In the genomic region with DNA sequence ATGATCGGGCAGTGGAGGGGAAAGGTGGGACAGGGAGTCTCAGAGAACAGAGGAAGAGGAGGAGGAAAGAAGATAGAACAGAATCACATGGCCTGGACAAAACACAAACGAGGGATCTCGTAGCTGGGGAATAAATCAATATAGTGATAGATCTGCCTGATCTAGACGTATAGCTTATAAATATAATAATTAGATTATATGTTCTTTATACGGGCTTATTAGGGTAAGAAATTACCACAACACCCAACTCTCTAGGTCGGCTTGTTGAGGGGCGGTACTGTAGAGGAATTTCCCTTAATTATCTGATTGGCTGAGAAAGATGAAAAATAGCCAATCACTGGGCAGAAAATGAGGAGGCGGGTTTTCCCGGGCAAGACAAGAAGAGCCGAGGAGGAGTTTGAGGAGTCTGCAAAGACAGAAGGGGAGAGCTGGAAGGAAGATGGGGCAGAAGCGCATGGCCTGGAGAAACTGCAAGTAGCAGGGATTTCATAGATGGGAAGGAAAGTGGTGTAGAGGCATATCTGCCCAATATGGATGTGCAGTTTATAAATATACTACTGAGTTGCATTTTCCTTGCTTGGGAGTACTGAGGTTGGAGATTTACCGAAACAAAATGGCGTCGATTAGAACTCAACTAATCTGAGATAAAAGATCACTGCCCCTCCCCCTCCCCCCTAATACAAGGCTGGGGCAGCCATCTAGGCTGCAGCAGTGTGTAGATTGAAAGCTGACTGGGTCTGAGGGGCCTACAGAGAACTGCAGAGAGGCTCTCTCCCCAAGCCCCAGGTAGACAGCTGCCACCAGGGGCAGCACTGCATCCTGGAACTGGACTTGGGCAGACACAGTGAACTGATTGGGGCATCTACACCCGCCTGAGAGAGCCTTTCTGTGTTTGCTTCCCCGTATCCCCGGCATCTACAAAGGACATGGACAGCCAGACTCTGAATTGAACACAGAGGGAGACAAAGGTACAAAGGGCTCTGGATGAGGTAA, we compare ENCODE assay signal across 11 mouse cellular contexts. TPM values are rescaled to one million over a fixed set of nuclear protein-coding genes. Genes with fewer than 3 reads are reported as not detected.
DNase-seq lines count a peak whose midpoint lies in the region; ATAC-seq and TF ChIP-seq lines count a peak whose summit lies in the region.
"Had no signal": no experiment of that assay in that cellular context is flagged by ENCODE, and none has a peak within 500 bp of the region (broad histone marks: within the 10 kb centered on the region; RNA-seq: fewer than 3 reads in every experiment).

No protein-coding gene starts in this region.

- peak; percentile 40 for ATAC-seq in megakaryocyte-erythroid progenitor cell, adult 5-6 weeks (replicated peaks; ENCODE audit: low FRiP score, low TSS enrichment, poor library complexity, severe bottlenecking)
- no peak for ATAC-seq in granulocyte monocyte progenitor cell, adult 5-6 weeks (replicated peaks; ENCODE audit: poor library complexity, severe bottlenecking)
- no peak for ATAC-seq in midbrain, embryonic 14.5 days (ENCODE audit: low FRiP score, low TSS enrichment)
- no peak for ATAC-seq in midbrain, embryonic 16.5 days

- intact Hi-C loops in left cerebral cortex, adult 2 months (cut with DNase I), result no loop called here
- intact Hi-C loops in left cerebral cortex, postnatal 10 days (cut with DNase I), result no loop called here

- DNase-seq in left cerebral cortex, adult 2 months (ENCODE audit: extremely low spot score in 1 of 2, low spot score in 2 of 2), result no peak
- no peak for DNase-seq in left cerebral cortex, postnatal 10 days (ENCODE audit: extremely low spot score in 1 of 2, low spot score in 2 of 2)
- peak; percentile 89 for DNase-seq in ES-E14 (ENCODE audit: low read depth, low spot score)
- no peak for DNase-seq in midbrain, embryonic 14.5 days

- peak overlapping the region; percentile 71 for H3K9ac ChIP-seq in ES-E14 (ENCODE audit: insufficient read depth, low read depth, low read length, poor library complexity, severe bottlenecking)
- H3K9ac ChIP-seq in midbrain, embryonic 14.5 days (replicated peaks; ENCODE audit: low read length), result no peak overlapping the region
- H3K9ac ChIP-seq in midbrain, embryonic 16.5 days (ENCODE audit: low read depth, low read length), result no peak overlapping the region
- H3K9ac ChIP-seq: kidney, embryonic 15.5 days; limb, embryonic 12.5 days had no signal

- no peak for TF ChIP-seq POLR2A in cortical plate, adult 2 months (IDR thresholded peaks at IDR 0.05; ENCODE audit: extremely low read depth, insufficient read depth, low read length)

- H3K4me2 ChIP-seq in midbrain, embryonic 14.5 days (ENCODE audit: low read length), result no peak overlapping the region
- no peak overlapping the region for H3K4me2 ChIP-seq in midbrain, embryonic 16.5 days (ENCODE audit: low read length)
- H3K4me2 ChIP-seq: kidney, embryonic 15.5 days; limb, embryonic 12.5 days had no signal

- no peaks in the 10 kb centered on the region for H3K36me3 ChIP-seq in ES-E14 (ENCODE audit: control insufficient read depth, insufficient read depth, low read length, poor library complexity, severe bottlenecking)
- H3K36me3 ChIP-seq in midbrain, embryonic 14.5 days (ENCODE audit: control insufficient read depth, insufficient read depth, low read length), result no peaks in the 10 kb centered on the region
- H3K36me3 ChIP-seq in midbrain, embryonic 16.5 days (ENCODE audit: control insufficient read depth, insufficient read depth, low read length), result 0 out of 2 replicates have a peak, but pooled peaks cover 2% of the 10 kb centered on the region
- H3K36me3 ChIP-seq: kidney, embryonic 15.5 days had no signal

- no peaks in the 10 kb centered on the region for H3K27me3 ChIP-seq in midbrain, embryonic 14.5 days (ENCODE audit: control insufficient read depth, insufficient read depth, low read length)
- H3K27me3 ChIP-seq in midbrain, embryonic 16.5 days (ENCODE audit: control insufficient read depth, insufficient read depth, low read depth, low read length), result no peaks in the 10 kb centered on the region
- H3K27me3 ChIP-seq: kidney, embryonic 15.5 days; limb, embryonic 12.5 days had no signal

- in situ Hi-C loops in ES-E14 (cut with MboI; ENCODE audit: low sequenced_read_pairs in 2 of 2, unreplicated experiment in 2 of 2), result no loop called here

- H3K9me3 ChIP-seq in ES-E14 (ENCODE audit: control insufficient read depth, insufficient read depth, low read depth, low read length), result no peaks in the 10 kb centered on the region
- H3K9me3 ChIP-seq in midbrain, embryonic 14.5 days (ENCODE audit: control insufficient read depth, low read length), result no peaks in the 10 kb centered on the region
- no peaks in the 10 kb centered on the region for H3K9me3 ChIP-seq in midbrain, embryonic 16.5 days (replicated peaks; ENCODE audit: control insufficient read depth, low read length, poor library complexity, severe bottlenecking)
- H3K9me3 ChIP-seq: kidney, embryonic 15.5 days; limb, embryonic 12.5 days had no signal

- TF ChIP-seq CTCF in left cerebral cortex, adult 2 months (IDR thresholded peaks at IDR 0.05), result peak; percentile 4; the same call in 1 of the 2 replicates
- 0 out of 2 replicates have a peak, but pooled peaks have one; percentile 2 for TF ChIP-seq CTCF in cortical plate, adult 2 months (IDR thresholded peaks at IDR 0.05; ENCODE audit: extremely low read depth, insufficient read depth, low read length)

- no peak overlapping the region for H3K27ac ChIP-seq in left cerebral cortex, adult 2 months
- no peak overlapping the region for H3K27ac ChIP-seq in ES-E14 (ENCODE audit: insufficient read depth, low read depth, low read length, poor library complexity, severe bottlenecking)
- no peak overlapping the region for H3K27ac ChIP-seq in cortical plate, adult 2 months (ENCODE audit: insufficient read depth, low read length)
- no peak overlapping the region for H3K27ac ChIP-seq in midbrain, embryonic 14.5 days (replicated peaks; ENCODE audit: low read depth, low read length)
- H3K27ac ChIP-seq in midbrain, embryonic 16.5 days (ENCODE audit: low read length), result no peak overlapping the region
- H3K27ac ChIP-seq: kidney, embryonic 15.5 days; limb, embryonic 12.5 days had no signal

- 77% methylated on average over 17 of the region's 17 CpGs for WGBS in midbrain, embryonic 14.5 days
- 75% methylated on average over 17 of the region's 17 CpGs for WGBS in midbrain, embryonic 16.5 days

- peaks cover 2% of the 10 kb centered on the region in 2 experiments; a peak in 3 of 4 replicates for H3K4me1 ChIP-seq in ES-E14 (ENCODE audit: control insufficient read depth in 2 of 2, insufficient read depth in 2 of 2, low read length in 2 of 2, poor library complexity in 1 of 2)
- no peaks in the 10 kb centered on the region for H3K4me1 ChIP-seq in cortical plate, adult 2 months (ENCODE audit: control insufficient read depth, insufficient read depth, low read length)
- no peaks in the 10 kb centered on the region for H3K4me1 ChIP-seq in midbrain, embryonic 14.5 days (ENCODE audit: control insufficient read depth, insufficient read depth, low read length)
- H3K4me1 ChIP-seq in midbrain, embryonic 16.5 days (ENCODE audit: control insufficient read depth, insufficient read depth, low read length), result no peaks in the 10 kb centered on the region; the same call in 1 of the 2 replicates
- H3K4me1 ChIP-seq: kidney, embryonic 15.5 days had no signal

- no peak overlapping the region for H3K4me3 ChIP-seq in left cerebral cortex, adult 2 months
- H3K4me3 ChIP-seq in ES-E14 (ENCODE audit: insufficient read depth in 1 of 2, low read depth in 1 of 2, low read length in 2 of 2, poor library complexity in 1 of 2, severe bottlenecking in 1 of 2), result peak overlapping the region; percentile 74 to 88
- no peak overlapping the region for H3K4me3 ChIP-seq in cortical plate, adult 2 months (ENCODE audit: insufficient read depth, low read length)
- H3K4me3 ChIP-seq in midbrain, embryonic 14.5 days (replicated peaks; ENCODE audit: low read depth, low read length), result no peak overlapping the region
- no peak overlapping the region for H3K4me3 ChIP-seq in midbrain, embryonic 16.5 days (ENCODE audit: low read depth, low read length)
- H3K4me3 ChIP-seq: kidney, embryonic 15.5 days; limb, embryonic 12.5 days had no signal

RNA-seq across cellular contexts. Expression of a gene that starts 18.2 kb away (rescaled TPM):
- 1 to 10 TPM; 2.8 to 2.9 TPM for total RNA-seq in left cerebral cortex, adult 2 months (2021)
- 1 to 10 TPM; 1.6 to 1.8 TPM for total RNA-seq in left cerebral cortex, postnatal 10 days (2021)
- 0.31 and 0.58 TPM in 2 replicates for total RNA-seq in ES-E14 (2012; rRNA removed)
- polyA plus RNA-seq in cortical plate, adult 2 months (2012; rRNA removed), result 3.4 and 3.9 TPM in 2 replicates
- total RNA-seq in megakaryocyte-erythroid progenitor cell, adult 5-6 weeks (2014; fragmentation: Nextera tagmentation), result 0.62 and 1.5 TPM in 2 replicates
- total RNA-seq in megakaryocyte-erythroid progenitor cell, adult 5-6 weeks (2017), result 0.23 and 0.57 TPM in 2 replicates
- total RNA-seq in granulocyte monocyte progenitor cell, adult 5-6 weeks (2014; fragmentation: Nextera tagmentation), result 0.26 and 0.70 TPM in 2 replicates
- total RNA-seq in granulocyte monocyte progenitor cell, adult 5-6 weeks (2017), result not detected in 2 replicates
- 0.37 and 0.74 TPM in 2 replicates for polyA plus RNA-seq in midbrain, embryonic 14.5 days (2014; fragmentation: Nextera tagmentation; extraction: Ambion mirVana)
- 0.69 and 1.1 TPM in 2 replicates for polyA plus RNA-seq in midbrain, embryonic 16.5 days (2015; fragmentation: Nextera tagmentation; extraction: Ambion mirVana)
- total RNA-seq: monocyte, adult 5-6 weeks had no signal

RNA-seq across cellular contexts. Expression of a gene that starts 48.8 kb away (rescaled TPM):
- total RNA-seq in left cerebral cortex, adult 2 months (2021), result 10 to 100 TPM in 1 of 2 experiments, 1 to 10 TPM in 1; 9.7 to 12.5 TPM
- 10 to 100 TPM; 13.5 to 13.9 TPM for total RNA-seq in left cerebral cortex, postnatal 10 days (2021)
- 0.26 and 1.8 TPM in 2 replicates for total RNA-seq in ES-E14 (2012; rRNA removed)
- polyA plus RNA-seq in cortical plate, adult 2 months (2012; rRNA removed), result 14.8 and 15.5 TPM in 2 replicates
- 4.6 and 4.9 TPM in 2 replicates for total RNA-seq in megakaryocyte-erythroid progenitor cell, adult 5-6 weeks (2014; fragmentation: Nextera tagmentation)
- 3.5 and 9.0 TPM in 2 replicates for total RNA-seq in megakaryocyte-erythroid progenitor cell, adult 5-6 weeks (2017)
- 0.70 TPM in 1 of 2 replicates, not detected in the other for total RNA-seq in granulocyte monocyte progenitor cell, adult 5-6 weeks (2014; fragmentation: Nextera tagmentation)
- total RNA-seq in granulocyte monocyte progenitor cell, adult 5-6 weeks (2017), result 0.78 and 1.3 TPM in 2 replicates
- polyA plus RNA-seq in midbrain, embryonic 14.5 days (2014; fragmentation: Nextera tagmentation; extraction: Ambion mirVana), result 13.4 and 16.6 TPM in 2 replicates
- polyA plus RNA-seq in midbrain, embryonic 16.5 days (2015; fragmentation: Nextera tagmentation; extraction: Ambion mirVana), result 15.1 and 17.4 TPM in 2 replicates
- total RNA-seq: monocyte, adult 5-6 weeks had no signal

RNA-seq across cellular contexts. Expression of a gene that starts 49.0 kb away (rescaled TPM):
- total RNA-seq in left cerebral cortex, adult 2 months (2021), result 10 to 100 TPM; 20.2 to 20.5 TPM
- total RNA-seq in left cerebral cortex, postnatal 10 days (2021), result 10 to 100 TPM; 11.1 to 14.9 TPM
- total RNA-seq in ES-E14 (2012; rRNA removed), result 3.0 and 4.0 TPM in 2 replicates
- 11.0 and 12.9 TPM in 2 replicates for polyA plus RNA-seq in cortical plate, adult 2 months (2012; rRNA removed)
- 6.0 and 15.0 TPM in 2 replicates for total RNA-seq in megakaryocyte-erythroid progenitor cell, adult 5-6 weeks (2014; fragmentation: Nextera tagmentation)
- 9.9 and 32.2 TPM in 2 replicates for total RNA-seq in megakaryocyte-erythroid progenitor cell, adult 5-6 weeks (2017)
- 0.45 and 1.3 TPM in 2 replicates for total RNA-seq in granulocyte monocyte progenitor cell, adult 5-6 weeks (2014; fragmentation: Nextera tagmentation)
- total RNA-seq in granulocyte monocyte progenitor cell, adult 5-6 weeks (2017), result 0.90 and 0.93 TPM in 2 replicates
- 7.2 and 7.6 TPM in 2 replicates for polyA plus RNA-seq in midbrain, embryonic 14.5 days (2014; fragmentation: Nextera tagmentation; extraction: Ambion mirVana)
- 5.9 and 8.0 TPM in 2 replicates for polyA plus RNA-seq in midbrain, embryonic 16.5 days (2015; fragmentation: Nextera tagmentation; extraction: Ambion mirVana)

Comparison
In these comparisons a context has a peak if more than half of its experiments do, and no peak if none do; other contexts are left out.
1. H3K4me3 ChIP-seq: peak in ES-E14 (2 of 2); none in left cerebral cortex, adult 2 months (single experiment), cortical plate, adult 2 months (single experiment), midbrain, embryonic 14.5 days (single experiment) and midbrain, embryonic 16.5 days (single experiment).